In the genomic region with DNA sequence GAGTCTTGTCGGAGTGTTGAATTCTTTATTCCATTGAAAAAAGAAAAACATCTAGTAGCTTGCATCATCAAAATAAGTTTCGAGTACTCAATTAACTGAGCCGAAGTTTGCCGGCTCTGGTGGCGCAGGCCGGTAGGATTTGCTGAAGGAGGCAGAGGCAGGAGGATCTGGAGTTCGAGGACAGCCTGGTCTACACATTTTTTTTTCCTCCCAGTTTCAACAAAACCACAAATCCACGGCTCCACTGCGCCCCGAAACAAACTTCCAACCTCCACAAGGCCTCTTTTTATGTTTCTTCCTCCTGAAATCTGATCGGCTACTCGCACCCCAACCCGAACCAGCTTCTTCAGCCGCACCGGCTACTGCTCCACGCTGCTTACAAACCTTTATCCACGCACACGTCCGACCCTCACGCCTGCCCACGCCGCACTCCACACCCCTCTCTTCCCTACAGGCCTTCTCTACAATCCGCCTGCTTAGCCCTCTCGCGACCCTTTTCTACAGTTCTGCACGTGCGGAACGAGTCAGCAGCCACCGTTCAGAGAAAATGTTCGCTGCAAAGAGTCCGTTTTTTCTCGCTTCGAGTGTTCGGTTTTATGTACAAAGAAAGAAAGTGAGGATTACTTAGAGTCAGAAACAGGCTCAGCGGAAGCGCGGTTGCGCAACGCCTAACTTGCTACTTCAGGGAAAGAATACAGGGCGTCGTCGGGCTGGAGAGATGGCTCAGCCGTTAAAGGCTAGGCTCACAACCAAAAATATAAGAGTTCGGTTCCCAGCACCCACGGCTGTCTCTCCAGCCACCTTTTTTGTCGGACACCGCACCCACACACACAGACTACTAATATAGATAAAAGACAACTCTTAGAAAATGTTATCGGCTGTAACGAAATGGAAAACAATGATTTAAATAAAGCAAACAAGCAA, we compare ENCODE assay signal across 8 mouse cellular contexts. TPM values are rescaled to one million over a fixed set of nuclear protein-coding genes. Genes with fewer than 3 reads are reported as not detected.
DNase-seq lines count a peak whose midpoint lies in the region; ATAC-seq and TF ChIP-seq lines count a peak whose summit lies in the region.

No protein-coding gene starts in this region.

- H3K27me3 ChIP-seq in E14TG2a.4 (ENCODE audit: insufficient read depth, low read length): peaks cover 15% of the 10 kb centered on the region
- H3K27me3 ChIP-seq in forebrain, embryonic 11.5 days (ENCODE audit: control insufficient read depth, insufficient read depth, low read length): no peaks in the 10 kb centered on the region
- H3K27me3 ChIP-seq in heart, embryonic 16.5 days (ENCODE audit: control insufficient read depth, insufficient read depth, low read length): no peaks in the 10 kb centered on the region
- no peaks in the 10 kb centered on the region for H3K27me3 ChIP-seq in liver, embryonic 15.5 days
- no peaks in the 10 kb centered on the region for H3K27me3 ChIP-seq in neural tube, embryonic 13.5 days

- no peaks in the 10 kb centered on the region for H3K36me3 ChIP-seq in E14TG2a.4 (ENCODE audit: insufficient read depth, low read length)
- no peaks in the 10 kb centered on the region for H3K36me3 ChIP-seq in forebrain, embryonic 11.5 days (ENCODE audit: control insufficient read depth, insufficient read depth, low read length)
- no peaks in the 10 kb centered on the region for H3K36me3 ChIP-seq in heart, embryonic 16.5 days (ENCODE audit: control insufficient read depth, insufficient read depth)
- no peaks in the 10 kb centered on the region for H3K36me3 ChIP-seq in liver, embryonic 15.5 days (replicated peaks)
- H3K36me3 ChIP-seq in neural tube, embryonic 13.5 days: no peaks in the 10 kb centered on the region

- under 1% methylated on average over 49 of the region's 49 CpGs for WGBS in forebrain, embryonic 11.5 days
- WGBS in heart, embryonic 16.5 days: under 1% methylated on average over 49 of the region's 49 CpGs
- WGBS in liver, embryonic 15.5 days (ENCODE audit: insufficient replicate concordance): 0% methylated on average over 49 of the region's 49 CpGs
- WGBS in neural tube, embryonic 13.5 days: under 1% methylated on average over 49 of the region's 49 CpGs

- TF ChIP-seq CTCF in E14TG2a.4 (conservative IDR thresholded peaks at IDR 0.05; ENCODE audit: low read length): no peak

- ATAC-seq in forebrain, embryonic 11.5 days (replicated peaks; ENCODE audit: low FRiP score): peak; percentile 71
- peak; percentile 64 for ATAC-seq in heart, embryonic 16.5 days (replicated peaks; ENCODE audit: extremely low read depth, insufficient read depth, low FRiP score)
- ATAC-seq in liver, embryonic 15.5 days (ENCODE audit: insufficient read depth): peak; percentile 71
- ATAC-seq in neural tube, embryonic 13.5 days (ENCODE audit: low read depth): peak; percentile 54

- H3K4me3 ChIP-seq in E14TG2a.4 (replicated peaks; ENCODE audit: low read length): peak overlapping the region; percentile 90
- peak overlapping the region; percentile 76 for H3K4me3 ChIP-seq in forebrain, embryonic 11.5 days (ENCODE audit: low read depth, low read length)
- peak overlapping the region; percentile 87 for H3K4me3 ChIP-seq in heart, embryonic 16.5 days (ENCODE audit: low read length)
- peak overlapping the region; percentile 69 for H3K4me3 ChIP-seq in liver, embryonic 15.5 days (replicated peaks)
- peak overlapping the region; percentile 78 for H3K4me3 ChIP-seq in neural tube, embryonic 13.5 days

- peaks cover 23% of the 10 kb centered on the region for H3K9me3 ChIP-seq in E14TG2a.4 (ENCODE audit: low read length)
- no peaks in the 10 kb centered on the region for H3K9me3 ChIP-seq in forebrain, embryonic 11.5 days (ENCODE audit: control insufficient read depth, low read length)
- no peaks in the 10 kb centered on the region for H3K9me3 ChIP-seq in heart, embryonic 16.5 days (replicated peaks; ENCODE audit: control insufficient read depth, low read length)
- no peaks in the 10 kb centered on the region for H3K9me3 ChIP-seq in liver, embryonic 15.5 days (replicated peaks)
- H3K9me3 ChIP-seq in neural tube, embryonic 13.5 days: no peaks in the 10 kb centered on the region

- peaks cover 22% of the 10 kb centered on the region for H3K4me1 ChIP-seq in E14TG2a.4 (replicated peaks; ENCODE audit: low read depth, low read length)
- H3K4me1 ChIP-seq in forebrain, embryonic 11.5 days (replicated peaks; ENCODE audit: control insufficient read depth, insufficient read depth, low read length): peaks cover 7% of the 10 kb centered on the region; the same call in 1 of the 2 replicates
- peaks cover 5% of the 10 kb centered on the region for H3K4me1 ChIP-seq in heart, embryonic 16.5 days (ENCODE audit: control insufficient read depth, insufficient read depth, low read length)
- H3K4me1 ChIP-seq in liver, embryonic 15.5 days (replicated peaks): peaks cover 60% of the 10 kb centered on the region
- peaks cover 16% of the 10 kb centered on the region for H3K4me1 ChIP-seq in neural tube, embryonic 13.5 days (replicated peaks)

- peak; percentile 79 for DNase-seq in c-Kit-positive CD71-positive TER-119-negative erythroid progenitor cells, embryonic 14.5 days (ENCODE audit: low read depth)
- DNase-seq in forebrain, embryonic 11.5 days (ENCODE audit: low spot score): peak; percentile 93
- peak; percentile 88 to 89 for DNase-seq in kidney, postnatal 36 days
- peak; percentile 85 for DNase-seq in telencephalon, adult 2 months (ENCODE audit: low read depth, low spot score)

- H3K9ac ChIP-seq in forebrain, embryonic 11.5 days (ENCODE audit: low read length): peak overlapping the region; percentile 85
- H3K9ac ChIP-seq in heart, embryonic 16.5 days (ENCODE audit: low read length): peak overlapping the region; percentile 92
- peak overlapping the region; percentile 65 for H3K9ac ChIP-seq in liver, embryonic 15.5 days
- H3K9ac ChIP-seq in neural tube, embryonic 13.5 days: peak overlapping the region; percentile 87

- H3K27ac ChIP-seq in forebrain, embryonic 11.5 days (ENCODE audit: low read depth, low read length): peak overlapping the region; percentile 77
- H3K27ac ChIP-seq in heart, embryonic 16.5 days (ENCODE audit: low read length): peak overlapping the region; percentile 96
- peak overlapping the region; percentile 84 for H3K27ac ChIP-seq in liver, embryonic 15.5 days (replicated peaks)
- peak overlapping the region; percentile 89 for H3K27ac ChIP-seq in neural tube, embryonic 13.5 days (replicated peaks)

- H3K4me2 ChIP-seq in forebrain, embryonic 11.5 days (ENCODE audit: low read depth, low read length, severe bottlenecking): peak overlapping the region; percentile 68
- H3K4me2 ChIP-seq in heart, embryonic 16.5 days (ENCODE audit: low read depth, low read length): peak overlapping the region; percentile 79
- H3K4me2 ChIP-seq in liver, embryonic 15.5 days: peak overlapping the region; percentile 84
- peak overlapping the region; percentile 58 for H3K4me2 ChIP-seq in neural tube, embryonic 13.5 days

RNA-seq across cellular contexts. Expression of a gene that starts 12.5 kb away (rescaled TPM):
- not detected in 2 replicates for polyA plus RNA-seq in forebrain, embryonic 11.5 days (2014; fragmentation: Nextera tagmentation; extraction: Ambion mirVana)
- 0.17 and 0.49 TPM in 2 replicates for polyA plus RNA-seq in heart, embryonic 16.5 days (2015; fragmentation: Nextera tagmentation; extraction: Ambion mirVana)
- polyA plus RNA-seq in liver, embryonic 15.5 days (2015; fragmentation: Nextera tagmentation; extraction: Ambion mirVana): 0.18 and 0.23 TPM in 2 replicates
- not detected in 2 replicates for polyA plus RNA-seq in neural tube, embryonic 13.5 days (2015; fragmentation: Nextera tagmentation; extraction: Ambion mirVana)

RNA-seq across cellular contexts. Expression of a gene that starts 12.5 kb away (rescaled TPM):
- not detected in 2 replicates for polyA plus RNA-seq in forebrain, embryonic 11.5 days (2014; fragmentation: Nextera tagmentation; extraction: Ambion mirVana)
- polyA plus RNA-seq in heart, embryonic 16.5 days (2015; fragmentation: Nextera tagmentation; extraction: Ambion mirVana): 0.26 TPM in 1 of 2 replicates, not detected in the other
- not detected in 2 replicates for polyA plus RNA-seq in liver, embryonic 15.5 days (2015; fragmentation: Nextera tagmentation; extraction: Ambion mirVana)
- not detected in 2 replicates for polyA plus RNA-seq in neural tube, embryonic 13.5 days (2015; fragmentation: Nextera tagmentation; extraction: Ambion mirVana)

RNA-seq across cellular contexts. Expression of a gene that starts 48.8 kb away (rescaled TPM):
- polyA plus RNA-seq in forebrain, embryonic 11.5 days (2014; fragmentation: Nextera tagmentation; extraction: Ambion mirVana): not detected in 2 replicates
- 0.29 and 1.2 TPM in 2 replicates for polyA plus RNA-seq in heart, embryonic 16.5 days (2015; fragmentation: Nextera tagmentation; extraction: Ambion mirVana)
- polyA plus RNA-seq in liver, embryonic 15.5 days (2015; fragmentation: Nextera tagmentation; extraction: Ambion mirVana): 0.17 and 0.25 TPM in 2 replicates
- not detected in 2 replicates for polyA plus RNA-seq in neural tube, embryonic 13.5 days (2015; fragmentation: Nextera tagmentation; extraction: Ambion mirVana)

RNA-seq across cellular contexts. Expression of a gene that starts 49.6 kb away (rescaled TPM):
- not detected in 2 replicates for polyA plus RNA-seq in forebrain, embryonic 11.5 days (2014; fragmentation: Nextera tagmentation; extraction: Ambion mirVana)
- polyA plus RNA-seq in heart, embryonic 16.5 days (2015; fragmentation: Nextera tagmentation; extraction: Ambion mirVana): 0.16 and 0.39 TPM in 2 replicates
- 0.25 and 0.37 TPM in 2 replicates for polyA plus RNA-seq in liver, embryonic 15.5 days (2015; fragmentation: Nextera tagmentation; extraction: Ambion mirVana)
- polyA plus RNA-seq in neural tube, embryonic 13.5 days (2015; fragmentation: Nextera tagmentation; extraction: Ambion mirVana): 0.10 TPM in 1 of 2 replicates, not detected in the other

RNA-seq across cellular contexts. Expression of a gene that starts 52.3 kb away (rescaled TPM):
- 0.28 and 0.88 TPM in 2 replicates for polyA plus RNA-seq in forebrain, embryonic 11.5 days (2014; fragmentation: Nextera tagmentation; extraction: Ambion mirVana)
- 1.7 and 5.3 TPM in 2 replicates for polyA plus RNA-seq in heart, embryonic 16.5 days (2015; fragmentation: Nextera tagmentation; extraction: Ambion mirVana)
- polyA plus RNA-seq in liver, embryonic 15.5 days (2015; fragmentation: Nextera tagmentation; extraction: Ambion mirVana): 5.8 and 6.9 TPM in 2 replicates
- 0.62 and 0.68 TPM in 2 replicates for polyA plus RNA-seq in neural tube, embryonic 13.5 days (2015; fragmentation: Nextera tagmentation; extraction: Ambion mirVana)

Comparison
In these comparisons a context has a peak if more than half of its experiments do, and no peak if none do; other contexts are left out.
1. Peak in every context shown above with its lines: DNase-seq, ATAC-seq, H3K4me3 ChIP-seq and H3K27ac ChIP-seq.